Mouse (Mus musculus) R1 (cell line): ENCODE data around the gene Schip1.

Experiments used
- DNase-seq: peaks from one replicate; pipeline ENCODE4 v3.0.0-alpha.2; 2018; ENCODE audit warnings: low read depth, low spot score

Schip1 gene

DNA sequence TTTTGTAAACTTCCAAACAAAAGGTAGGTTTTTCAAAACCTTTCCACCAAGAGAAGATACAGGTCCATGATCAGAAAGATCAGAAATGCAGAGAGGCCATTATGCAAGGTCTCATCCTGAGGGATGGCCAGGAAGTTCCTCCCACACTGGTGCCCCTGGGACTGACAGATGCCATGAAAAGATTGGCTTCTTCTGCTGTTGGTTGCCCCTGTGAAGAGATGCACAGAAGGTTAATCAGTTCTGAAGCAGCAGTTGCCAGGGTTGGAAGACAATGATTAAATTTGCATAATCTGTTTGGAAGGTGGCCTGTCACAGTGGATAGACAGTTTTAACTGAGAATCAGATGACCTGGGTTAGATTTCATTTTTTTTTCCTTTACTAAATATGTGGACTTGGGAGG lies 319.1 kb downstream of the Schip1 start:
- DNase-seq: no peak

DNA sequence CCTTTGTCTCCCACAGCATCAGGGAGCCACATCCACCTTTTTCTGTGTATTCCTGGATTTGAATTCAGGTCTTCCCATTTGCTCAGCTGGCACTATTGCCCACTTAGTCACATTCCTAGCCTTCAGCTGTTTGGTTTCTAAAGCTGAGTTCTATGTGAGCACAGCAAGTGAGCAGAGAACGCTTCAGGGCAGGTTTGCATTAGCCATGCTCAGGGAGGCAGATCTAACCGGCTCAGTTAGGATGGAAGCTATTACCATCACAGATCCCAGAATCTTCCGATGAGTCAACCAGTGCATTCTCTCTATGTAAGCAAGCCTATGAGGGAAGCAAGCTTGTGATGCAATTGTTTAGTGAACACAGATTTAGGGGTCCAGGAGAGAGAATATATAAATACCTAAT lies 320.9 kb downstream of the Schip1 start:
- no peak for DNase-seq

DNA sequence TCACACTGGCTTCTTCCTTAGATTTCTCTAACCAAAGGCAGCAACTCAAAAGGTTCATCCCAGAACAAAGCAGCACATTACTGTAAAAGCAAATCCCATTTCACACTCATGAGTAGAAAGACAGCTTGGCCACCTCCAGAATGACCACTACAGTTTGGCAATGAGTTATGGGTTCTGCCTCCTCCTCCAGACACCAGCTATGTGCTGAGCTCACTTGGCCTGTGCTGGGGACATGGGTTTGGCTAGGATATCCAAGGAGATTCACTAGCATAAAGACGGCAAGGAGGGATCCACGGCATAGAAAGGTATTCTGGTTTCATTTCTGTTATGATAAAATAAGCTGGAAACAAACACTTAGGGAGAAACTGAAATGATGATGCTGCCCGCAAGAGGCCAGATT lies 323.4 kb downstream of the Schip1 start:
- DNase-seq: no peak

DNA sequence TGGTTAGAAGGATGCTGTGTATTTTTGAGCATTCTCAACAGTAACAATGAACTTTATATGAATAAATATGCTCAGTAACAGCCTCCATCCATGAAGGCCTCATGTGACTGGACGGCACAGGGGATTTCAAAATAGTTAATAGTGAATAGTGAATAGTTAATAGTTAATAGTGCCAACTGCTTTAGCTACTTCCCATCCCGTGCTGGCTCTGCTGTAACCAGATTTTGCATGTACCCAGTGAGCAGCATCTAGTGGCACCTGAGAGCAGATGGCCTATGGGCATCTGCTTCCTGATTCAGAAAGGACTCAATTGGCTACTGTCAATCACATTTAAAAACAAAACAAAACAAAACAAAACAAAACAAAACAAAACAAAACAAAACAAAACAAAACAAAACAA lies 329.0 kb downstream of the Schip1 start:
- no peak for DNase-seq

DNA sequence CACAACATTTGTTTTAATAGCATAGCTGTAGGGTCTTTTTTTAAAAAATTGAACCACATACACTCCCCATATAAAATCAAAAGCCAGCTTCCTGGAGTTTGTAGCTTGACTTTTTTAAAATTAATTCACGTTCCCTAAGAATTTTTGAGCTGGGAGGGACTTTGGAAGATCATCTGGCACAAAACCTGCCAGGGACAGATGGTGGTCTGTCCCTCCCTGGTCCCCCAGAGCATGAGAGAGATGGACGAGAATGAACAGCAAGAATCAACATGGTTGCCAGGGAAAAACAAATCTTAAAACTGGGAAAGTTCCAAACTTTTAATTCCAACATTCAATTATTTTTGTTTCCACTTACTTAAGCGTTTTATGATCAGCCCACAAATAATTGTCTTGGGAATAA lies 334.1 kb downstream of the Schip1 start:
- DNase-seq: no peak

DNA sequence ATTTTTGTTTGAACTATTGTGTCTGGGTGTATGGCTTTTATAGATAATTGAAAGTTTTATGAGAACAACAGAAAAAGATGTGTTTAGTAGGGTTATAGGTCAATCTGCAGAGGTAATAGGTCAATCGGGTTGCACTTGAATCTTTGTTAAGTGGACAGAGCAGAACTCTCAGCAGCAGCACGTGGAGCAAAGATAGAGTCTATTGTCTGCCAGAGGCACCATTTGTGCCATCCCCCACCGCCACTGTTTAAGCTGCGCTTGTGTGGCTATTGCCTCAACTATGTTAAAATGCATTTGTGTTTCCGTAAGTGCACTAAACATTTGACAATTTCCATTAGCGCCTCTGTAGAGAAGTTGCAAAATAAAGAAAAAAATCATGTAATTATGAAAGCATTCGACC lies 335.5 kb downstream of the Schip1 start:
- DNase-seq: no peak

DNA sequence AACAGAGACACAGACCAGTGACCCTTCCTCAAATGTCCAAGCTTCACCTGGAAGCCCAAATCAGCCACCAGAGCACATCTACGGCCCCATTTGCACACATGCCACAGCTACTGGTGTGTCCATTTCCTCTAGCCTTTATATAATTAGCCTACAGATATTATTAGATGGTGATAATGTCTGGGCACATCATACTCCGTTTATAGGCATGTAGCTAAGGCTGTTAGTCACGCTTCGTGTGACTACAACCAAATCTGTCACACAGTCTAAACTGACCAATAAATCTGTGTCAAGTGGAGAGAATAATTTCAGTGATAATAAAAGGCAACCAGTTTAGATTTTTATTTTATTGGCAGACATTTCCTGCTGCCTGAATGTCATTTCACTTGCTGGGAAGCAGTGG lies 338.7 kb downstream of the Schip1 start:
- DNase-seq: no peak

DNA sequence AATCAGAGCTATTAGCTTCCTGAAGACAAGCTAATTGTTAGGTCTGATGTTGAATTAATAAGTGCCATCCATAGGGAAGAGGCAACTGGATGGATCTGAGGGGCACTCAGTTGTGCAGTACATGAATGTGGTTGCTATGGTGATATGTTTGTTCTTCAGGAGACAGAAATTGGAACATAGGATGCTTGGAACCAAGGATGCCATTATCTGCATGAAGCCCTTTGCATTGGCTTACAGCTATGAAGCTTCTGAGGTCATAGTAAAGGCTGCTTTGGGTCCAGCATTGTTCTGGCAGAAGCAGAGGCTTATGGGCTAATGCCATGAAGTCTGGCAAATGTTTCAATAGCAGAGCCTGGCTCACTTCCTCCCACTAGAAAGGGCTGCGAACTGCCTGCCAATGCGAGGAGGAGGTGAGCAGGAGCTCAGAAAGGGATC lies 339.2 kb downstream of the Schip1 start:
- DNase-seq: no peak

DNA sequence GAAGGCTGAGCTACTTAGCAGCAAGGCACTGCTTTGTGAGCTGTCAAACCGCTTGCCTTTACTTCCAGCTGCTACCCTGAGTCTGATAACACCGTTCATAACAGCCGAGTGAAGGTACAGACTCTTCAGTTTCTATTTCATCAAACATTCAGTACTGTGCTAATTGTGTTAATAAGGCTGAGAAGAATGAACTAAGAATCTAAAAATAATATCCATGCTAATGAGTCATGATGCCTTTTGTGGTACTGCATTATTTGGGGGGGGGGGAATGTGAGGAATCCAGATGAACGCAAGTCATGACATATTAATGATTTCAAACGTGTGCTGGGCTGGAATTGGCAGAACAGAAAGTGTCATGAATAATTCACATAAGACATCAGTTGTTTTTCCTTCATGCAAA lies 341.1 kb downstream of the Schip1 start:
- DNase-seq: no peak

DNA sequence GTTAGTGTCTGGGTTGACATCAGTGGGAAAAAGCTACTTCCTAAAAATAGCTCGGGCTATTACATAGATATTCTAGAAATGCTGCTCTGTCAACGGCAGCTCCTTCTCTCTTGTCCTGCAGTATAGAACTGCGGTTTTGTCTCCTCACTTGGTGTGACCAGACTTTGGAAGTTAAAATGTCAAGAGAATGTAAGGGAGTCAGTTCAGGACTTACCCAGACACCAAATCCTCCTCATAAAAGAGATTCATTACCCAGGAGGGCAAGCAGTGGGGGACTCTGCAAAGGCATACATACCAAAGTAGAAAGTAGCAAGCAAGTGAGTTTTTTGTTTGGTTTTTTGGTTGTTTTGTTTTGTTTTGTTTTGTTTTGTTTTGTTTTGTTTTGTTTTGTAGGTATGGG lies 347.7 kb downstream of the Schip1 start:
- DNase-seq: no peak

DNA sequence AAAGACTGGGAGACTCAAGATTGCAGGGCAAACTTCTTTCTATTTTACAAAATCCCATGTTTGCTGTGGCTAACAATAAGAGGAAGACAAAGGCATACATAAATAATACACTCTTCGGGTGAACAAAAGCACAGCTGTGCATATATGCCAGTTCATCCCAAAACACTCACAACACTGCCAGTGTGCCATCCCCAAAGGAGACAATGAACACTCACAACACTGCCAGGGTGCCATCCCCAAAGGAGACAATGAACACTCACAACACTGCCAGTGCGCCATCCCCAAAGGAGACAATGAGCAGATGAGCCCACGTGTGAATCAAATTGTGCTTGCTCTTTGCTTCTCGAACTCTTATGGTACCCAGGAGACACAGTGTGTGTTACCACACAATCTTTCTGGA lies 355.2 kb downstream of the Schip1 start:
- no peak for DNase-seq

DNA sequence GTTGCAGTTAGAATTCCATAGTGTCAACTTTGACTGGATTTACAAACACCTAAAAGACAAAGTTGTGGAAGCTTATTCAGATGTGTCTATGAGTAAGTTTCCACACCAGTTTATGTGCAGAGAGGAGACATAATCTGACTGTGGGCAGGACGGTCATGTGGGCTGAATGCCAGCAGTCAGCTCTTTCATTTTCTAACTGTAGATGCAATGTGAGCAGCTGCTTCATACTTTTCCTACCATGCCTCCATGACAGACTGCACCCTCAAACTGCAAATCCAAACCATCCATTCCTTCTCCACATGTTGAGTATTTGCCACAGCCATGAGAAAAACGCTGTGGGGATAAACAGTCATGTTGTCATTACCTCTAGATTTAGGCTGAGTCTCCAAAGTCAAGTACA lies 356.3 kb downstream of the Schip1 start:
- DNase-seq: no peak

DNA sequence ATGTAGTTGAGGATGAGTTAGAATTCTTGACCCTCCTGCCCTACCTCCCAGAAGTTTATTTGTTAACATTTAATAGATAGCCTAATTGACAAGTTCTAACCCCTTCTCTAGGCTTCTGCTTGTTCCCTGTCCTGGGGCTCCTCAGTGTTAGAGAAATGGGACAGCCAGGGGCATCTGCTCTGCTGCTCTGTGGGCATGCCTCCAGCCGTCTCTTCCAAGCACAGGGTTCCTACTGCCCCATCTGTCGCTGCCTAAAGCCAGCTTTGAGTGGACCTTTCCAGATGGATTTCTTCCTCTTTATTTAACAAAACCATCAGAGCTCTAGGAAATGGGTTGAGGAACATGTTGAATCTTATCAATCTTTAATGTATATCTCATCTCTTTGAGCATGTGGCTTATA lies 357.2 kb downstream of the Schip1 start:
- no peak for DNase-seq

DNA sequence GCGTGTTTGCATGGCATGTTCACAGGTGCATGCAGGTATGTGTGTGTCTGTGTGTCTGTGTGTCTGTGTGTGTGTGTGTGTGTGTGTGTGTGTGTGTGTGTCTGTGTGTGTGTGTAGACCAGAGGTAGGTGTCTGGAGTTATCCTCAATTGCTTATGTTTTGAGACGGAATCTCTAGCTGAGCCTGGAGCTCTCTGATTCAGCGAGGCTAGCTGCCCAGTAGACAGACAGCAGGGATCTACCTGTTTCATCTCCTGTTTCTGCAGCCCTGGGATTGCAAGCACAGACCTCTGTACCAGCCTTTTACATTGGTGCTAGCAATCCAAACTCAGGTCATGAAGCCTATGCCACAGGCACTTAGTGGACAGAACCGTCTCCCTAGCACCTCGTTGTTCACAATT lies 363.5 kb downstream of the Schip1 start:
- no peak for DNase-seq

DNA sequence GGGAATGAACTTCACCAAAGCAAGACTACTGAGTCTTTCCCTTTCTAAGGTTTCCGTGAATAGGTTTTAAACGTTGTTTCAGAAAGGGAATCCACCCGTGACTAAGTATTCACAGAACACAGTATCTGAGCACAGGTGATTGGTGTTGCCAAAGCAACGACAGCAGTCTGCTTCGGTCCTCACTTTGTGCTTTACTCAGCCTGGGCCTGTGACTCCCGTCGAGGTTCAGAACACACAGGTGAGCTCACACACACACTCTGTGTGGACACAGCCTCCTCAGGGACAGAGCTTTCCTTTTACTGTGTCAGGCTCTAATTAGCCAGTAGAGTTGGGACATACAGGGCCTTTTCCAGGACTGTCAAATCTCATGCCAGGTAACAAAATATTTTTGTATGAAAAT lies 369.8 kb downstream of the Schip1 start:
- no peak for DNase-seq

DNA sequence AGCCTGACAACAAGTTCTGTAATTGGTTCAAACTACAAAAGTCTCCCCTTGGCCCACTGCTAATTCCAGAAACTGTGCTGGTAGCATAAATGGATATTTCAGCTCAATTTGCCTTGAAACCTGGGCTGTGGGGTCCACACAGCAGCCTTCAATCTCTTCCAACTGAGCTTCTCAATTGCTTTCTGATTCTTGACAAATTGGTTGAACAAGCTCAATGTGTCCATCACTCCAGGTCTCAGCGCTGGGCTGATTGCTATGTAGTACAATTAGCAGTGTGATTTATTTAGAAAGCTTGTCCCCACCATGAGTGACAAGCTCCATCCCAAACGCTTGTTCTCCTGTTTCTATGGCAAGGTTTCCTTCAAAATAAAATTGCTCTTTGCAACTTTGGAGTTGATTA lies 370.3 kb downstream of the Schip1 start:
- DNase-seq: no peak

DNA sequence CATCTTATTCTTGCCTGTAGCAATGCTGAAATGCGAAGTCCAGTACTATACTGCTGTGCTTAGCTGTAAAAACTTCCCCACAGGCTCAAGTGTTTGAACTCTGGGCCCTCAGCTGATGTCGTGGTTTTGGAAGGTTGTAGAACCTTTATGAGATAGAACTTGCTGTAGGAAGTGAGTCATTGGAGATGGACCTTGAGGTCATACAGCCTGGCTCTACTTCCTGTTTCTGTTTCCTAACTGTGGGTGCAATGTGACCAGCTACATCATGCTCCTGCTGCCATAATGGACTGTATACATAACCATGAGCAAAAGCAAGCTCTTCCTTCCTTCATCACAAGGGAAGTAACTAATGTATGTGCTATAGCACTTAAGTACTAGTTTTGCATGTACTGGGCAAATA lies 383.9 kb downstream of the Schip1 start:
- DNase-seq: no peak

DNA sequence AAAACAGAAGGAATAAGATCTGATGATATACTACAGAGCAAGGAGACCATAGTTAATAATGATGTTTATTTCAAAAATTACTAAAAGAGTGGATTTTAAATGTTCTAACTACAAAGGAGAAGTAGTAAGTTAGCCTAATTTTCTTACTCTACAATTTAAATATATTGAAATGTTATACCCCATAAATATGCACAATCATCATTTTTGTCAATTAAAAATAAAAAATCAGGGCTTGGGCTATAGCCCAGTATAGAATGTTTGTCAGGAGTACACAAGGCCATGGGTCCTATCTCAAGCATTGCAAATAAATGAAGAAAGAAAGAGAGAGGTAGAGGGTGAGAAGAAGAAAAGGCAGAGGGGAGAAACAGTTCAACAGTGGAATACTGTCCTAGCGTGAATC lies 387.0 kb downstream of the Schip1 start:
- no peak for DNase-seq

DNA sequence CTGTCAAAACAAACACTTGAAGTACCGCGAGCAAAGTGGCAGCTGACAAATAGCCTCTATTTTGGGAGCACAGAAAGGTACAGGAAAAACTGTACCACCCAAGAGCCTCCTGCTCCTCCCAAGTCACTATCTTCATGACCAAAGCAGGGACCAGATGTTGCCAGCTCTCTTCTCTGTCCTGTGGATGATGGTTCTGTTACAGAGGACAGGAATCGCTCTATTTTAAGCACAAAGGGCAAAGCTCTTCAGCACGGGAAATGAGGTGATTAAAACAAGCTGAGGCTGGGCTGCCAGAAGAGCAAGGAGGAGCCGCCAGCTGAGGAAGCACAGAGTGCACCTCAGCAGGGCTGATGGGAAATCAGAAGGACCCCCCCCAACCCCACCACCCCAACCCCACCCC lies 388.7 kb downstream of the Schip1 start:
- DNase-seq: no peak

DNA sequence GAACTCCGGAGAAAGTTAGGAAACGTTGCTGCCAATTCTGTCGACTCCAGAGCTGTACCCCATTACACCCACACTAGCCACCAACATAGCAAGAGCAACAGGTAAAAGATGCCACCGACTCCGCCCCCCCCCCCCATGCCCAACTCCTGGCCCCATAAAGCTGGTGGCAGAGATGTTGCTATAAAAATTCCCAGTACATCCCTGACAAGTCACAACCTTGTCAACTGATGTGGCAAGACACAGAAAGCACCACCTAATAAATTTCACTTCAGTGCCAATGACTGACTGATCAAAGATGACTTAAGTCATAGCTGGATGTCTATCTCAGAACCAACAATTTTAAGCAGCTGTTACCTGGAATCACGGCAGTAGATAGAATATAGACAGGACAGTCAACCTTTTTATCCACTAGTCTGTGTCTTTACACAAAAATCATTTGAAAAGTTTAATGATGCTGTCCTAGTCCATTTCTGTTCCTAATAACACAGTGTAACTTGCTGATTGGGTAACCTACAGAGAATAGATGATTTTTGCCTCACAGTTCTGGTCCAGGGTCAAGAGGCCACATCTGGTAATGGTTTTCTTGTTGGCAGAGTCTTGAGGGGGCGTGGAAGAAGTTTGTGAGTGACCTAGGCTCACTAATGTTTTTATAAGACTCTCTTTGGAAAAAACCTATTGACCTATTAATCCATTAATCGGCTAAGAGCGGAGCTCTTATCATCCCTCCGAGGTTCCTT lies 389.3 kb downstream of the Schip1 start:
- no peak for DNase-seq

DNA sequence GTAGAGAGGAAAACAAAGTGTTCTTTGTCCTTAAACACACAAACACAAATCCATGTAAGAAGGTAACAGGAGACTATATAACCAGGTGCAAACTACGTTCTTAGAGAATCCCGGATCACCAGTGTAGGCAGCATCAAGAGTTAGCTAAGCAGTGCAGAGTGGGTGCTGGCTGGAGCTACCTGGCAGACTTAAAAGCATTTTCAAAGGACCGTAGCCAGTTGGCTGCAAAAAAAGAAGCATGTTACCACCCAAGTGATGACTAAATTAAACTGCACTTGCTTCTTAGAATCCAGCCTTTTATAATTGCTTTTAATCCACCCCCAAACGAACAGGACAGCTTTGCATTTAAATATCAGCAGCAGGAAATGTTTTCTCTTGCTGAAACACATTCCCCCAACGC lies 402.0 kb downstream of the Schip1 start:
- no peak for DNase-seq

DNA sequence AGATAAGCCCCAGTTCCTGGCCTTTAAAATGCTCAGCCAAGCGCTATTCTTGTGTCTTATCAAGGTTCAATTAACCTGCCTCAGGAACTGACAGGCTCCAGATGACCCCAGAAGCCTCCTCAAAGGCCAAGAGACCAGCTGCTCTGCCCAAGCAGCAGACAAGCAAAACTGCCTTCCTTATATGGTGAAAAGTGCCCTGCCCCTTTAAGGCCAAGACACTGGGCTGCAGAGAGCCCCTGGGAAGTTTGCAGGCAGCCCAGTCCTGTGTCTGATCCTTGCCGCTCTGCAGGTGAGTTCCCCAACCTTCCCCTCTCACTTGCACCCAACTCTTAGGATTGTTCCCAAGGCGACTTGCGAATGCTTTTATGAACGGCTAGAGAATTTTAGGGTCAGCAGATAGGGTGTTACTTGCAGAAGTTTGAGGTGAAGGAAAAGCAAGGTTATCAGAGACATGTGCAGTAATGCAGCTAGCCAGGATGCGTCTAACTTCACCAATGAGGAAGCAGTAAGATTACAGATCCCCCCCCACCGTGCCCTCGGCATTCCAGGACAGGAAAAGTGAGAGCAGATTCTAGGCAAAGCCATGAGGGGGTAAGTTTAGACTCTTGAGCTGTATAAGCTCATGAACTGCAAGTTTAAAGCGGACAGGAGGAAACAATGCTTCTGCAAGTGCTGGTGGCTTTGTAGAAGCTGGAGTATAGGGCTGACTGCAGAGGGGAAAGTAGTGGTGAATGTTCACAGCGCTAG lies 403.5 kb downstream of the Schip1 start:
- DNase-seq: peak; percentile 67

DNA sequence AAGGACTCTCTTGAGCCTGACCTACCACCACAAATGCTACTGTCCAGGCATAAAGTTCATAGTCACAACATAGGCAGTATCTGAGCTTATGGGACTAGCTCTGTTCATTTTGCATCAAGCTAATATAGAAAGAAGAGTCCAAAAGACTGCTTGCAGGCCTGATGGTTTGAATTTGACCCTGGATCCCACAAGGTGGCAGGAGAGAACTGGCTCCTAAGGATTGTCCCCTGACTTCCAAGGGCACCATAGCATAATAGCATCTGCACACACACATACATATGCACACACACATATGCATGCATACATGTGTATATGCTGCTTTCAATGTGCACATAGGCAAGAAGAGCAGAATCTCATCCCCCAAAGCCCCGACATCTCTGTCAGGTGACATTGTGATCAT lies 405.0 kb downstream of the Schip1 start:
- no peak for DNase-seq

DNA sequence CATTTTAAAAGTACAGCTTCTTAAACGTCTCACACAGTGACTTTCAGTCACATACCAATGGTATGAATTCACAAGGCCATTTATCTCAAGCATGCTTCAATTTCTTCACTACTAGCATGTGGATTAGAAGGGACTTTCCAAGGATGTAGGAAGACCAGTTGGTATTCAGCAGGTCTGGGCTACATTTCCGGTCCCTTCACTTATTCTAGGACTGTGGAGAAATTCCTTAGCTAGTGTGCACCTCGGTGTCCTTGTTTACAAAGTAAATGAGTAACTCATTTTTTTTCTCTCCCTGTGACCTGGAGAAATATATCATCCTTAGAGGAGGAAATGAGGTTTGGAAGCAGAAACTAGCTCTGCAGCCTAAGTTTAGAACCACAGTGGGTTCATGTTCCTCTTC lies 405.5 kb downstream of the Schip1 start:
- no peak for DNase-seq
